Mouse (Mus musculus) heart, adult 2 months (tissue): ENCODE data around the gene Slc4a3. TPM values are rescaled to one million over a fixed set of nuclear protein-coding genes. Genes with fewer than 3 reads are reported as not detected.

Experiments used
- DNase-seq, 2 experiments: peaks; one replicate each; pipeline ENCODE4 v3.0.0; 2021
- H3K27ac ChIP-seq: fragments of 200-600 bp; 2 replicates; pipeline ENCODE4 v1.8.1; 2022
- H3K27me3 ChIP-seq: fragments of 200-500 bp; 2 replicates; pipeline ENCODE4 v1.6.1; 2012; ENCODE audit warnings: mild to moderate bottlenecking, low read length, inconsistent platforms, mixed read lengths; ENCODE audit not compliant: control insufficient read depth, insufficient read depth
- H3K36me3 ChIP-seq: fragments of 200-500 bp; 2 replicates; pipeline ENCODE4 v1.6.1; 2012; ENCODE audit warnings: low read length, inconsistent platforms; ENCODE audit not compliant: control insufficient read depth, insufficient read depth
- H3K4me1 ChIP-seq: fragments of 200-500 bp; 2 replicates; pipeline ENCODE4 v1.6.1; 2011; ENCODE audit warnings: low read length; ENCODE audit not compliant: control insufficient read depth, insufficient read depth
- H3K4me3 ChIP-seq: fragments of 200-600 bp; 2 replicates; pipeline ENCODE4 v1.8.1; 2022
- H3K79me2 ChIP-seq: fragments of 200-500 bp; replicated peaks from 2 replicates; pipeline ENCODE4 v1.6.1; 2012; ENCODE audit warnings: mild to moderate bottlenecking, inconsistent platforms, low read length, moderate library complexity, mixed read lengths; ENCODE audit not compliant: control insufficient read depth, insufficient read depth
- H3K9ac ChIP-seq: fragments of 200-500 bp; 2 replicates; pipeline ENCODE4 v1.6.1; 2012; ENCODE audit warnings: low read depth, mild to moderate bottlenecking, control low read depth, inconsistent platforms, low read length, mixed read lengths
- CTCF ChIP-seq: fragments of 200-600 bp; IDR thresholded peaks from 2 replicates; pipeline ENCODE4 v1.8.1; 2022; ENCODE audit warnings: antibody characterized with exemption, mild to moderate bottlenecking, moderate library complexity
- EP300 ChIP-seq: fragments of 200-500 bp; IDR thresholded peaks from 2 replicates; pipeline ENCODE4 v1.6.1; 2011; ENCODE audit warnings: low read depth, low read length, control low read depth; ENCODE audit not compliant: insufficient read depth
- POLR2A ChIP-seq: fragments of 200-500 bp; IDR thresholded peaks from 2 replicates; pipeline ENCODE4 v1.6.1; 2011; ENCODE audit warnings: mild to moderate bottlenecking, low read depth, low read length, control low read depth; ENCODE audit not compliant: insufficient read depth
- whole genome bisulfite sequencing: fragments of 180-500 bp; shearing (Covaris S2); methylation state at CpG from one replicate; pipeline ENCODE4 v1.1.7; 2018; 5-methylcytosine and 5-hydroxymethylcytosine counted together
- intact Hi-C: fragments of 180-260 bp; cut with DNase I; formaldehyde crosslinking; loops from one replicate; pipeline ENCODE4 v1.15.1; 2025
- polyA plus RNA-seq: library from polyadenylated mRNA; depleted of rRNA; stranded (reverse); fragments of >200 nt; gene quantifications from 2 replicates; pipeline ENCODE4 v1.2.3, GENCODE M21; 2012
- total RNA-seq, 2 experiments: library from RNA; stranded (reverse); gene quantifications; 2 replicates each; pipeline ENCODE4 v1.2.3; 2021

Slc4a3 gene
- total and polyA plus RNA-seq, 3 experiments, result 182 to 300 (median 241) TPM

DNA sequence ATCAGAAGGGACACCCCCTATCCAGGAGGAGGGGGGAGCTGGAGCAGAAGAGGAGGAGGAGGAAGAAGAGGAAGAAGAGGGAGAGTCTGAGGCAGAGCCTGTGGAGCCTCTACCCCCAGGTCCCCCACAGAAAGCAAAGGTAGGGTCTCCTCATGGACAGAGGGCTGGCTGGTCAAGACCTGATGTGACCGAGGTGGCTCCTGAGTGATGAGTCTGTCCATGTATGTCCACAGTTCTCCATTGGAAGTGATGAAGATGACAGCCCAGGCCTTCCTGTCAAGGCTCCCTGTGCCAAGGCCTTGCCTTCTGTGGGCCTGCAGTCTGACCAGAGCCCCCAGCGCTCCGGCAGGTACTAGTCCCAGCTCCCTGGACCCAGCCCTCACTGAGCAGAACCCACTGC lies 2.0 kb downstream of the Slc4a3 start:
- WGBS, result 88% methylated on average over 3 of the region's 3 CpGs
- Histone ChIP-seq H3K4me1 (peaks cover 4% of the 10 kb centered on the region), H3K9ac (no peak overlapping the region), H3K79me2 (no peaks in the 10 kb centered on the region), H3K36me3 (no peaks in the 10 kb centered on the region), H3K4me3 (no peak overlapping the region), H3K27me3 (0 out of 2 replicates have a peak, but pooled peaks cover 2% of the 10 kb centered on the region), H3K27ac (peak overlapping the region; percentile 75)
- intact Hi-C loops, result loop anchor here (2.0 to 5.0 kb wide), 2 partner anchors 41 to 49 kb away; partner anchors contain the start of genes Inha and Obsl1
- DNase-seq, result no peak
- TF ChIP-seq POLR2A, result no peak
- no peak for TF ChIP-seq EP300
- no peak for TF ChIP-seq CTCF

DNA sequence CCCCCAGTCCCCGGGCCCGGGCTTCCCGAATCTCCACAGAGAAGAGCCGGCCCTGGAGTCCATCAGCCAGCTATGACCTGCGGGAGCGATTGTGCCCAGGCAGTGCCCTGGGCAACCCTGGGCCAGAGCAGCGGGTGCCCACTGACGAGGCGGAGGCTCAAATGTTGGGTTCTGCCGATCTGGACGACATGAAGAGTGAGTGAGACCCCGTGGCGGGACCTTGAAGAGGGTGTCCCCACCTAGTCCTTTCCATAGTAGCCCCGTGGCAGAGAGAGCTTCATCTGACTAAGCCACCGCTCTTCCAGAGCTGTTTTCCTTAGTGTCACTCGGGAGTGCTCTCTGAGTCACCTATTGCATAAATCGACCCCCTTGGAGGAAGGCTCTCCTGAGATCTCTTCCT lies 2.8 kb downstream of the Slc4a3 start:
- no peaks in the 10 kb centered on the region for H3K36me3 ChIP-seq
- H3K27ac ChIP-seq, result peak overlapping the region; percentile 75
- H3K4me3 ChIP-seq, result no peak overlapping the region
- H3K4me1 ChIP-seq, result peaks cover 4% of the 10 kb centered on the region
- H3K9ac ChIP-seq, result no peak overlapping the region
- no peaks in the 10 kb centered on the region for H3K79me2 ChIP-seq
- TF ChIP-seq CTCF, result no peak
- TF ChIP-seq EP300, result no peak
- TF ChIP-seq POLR2A, result no peak
- H3K27me3 ChIP-seq, result 0 out of 2 replicates have a peak, but pooled peaks cover 2% of the 10 kb centered on the region
- intact Hi-C loops, result loop anchor here (2.0 to 5.0 kb wide), 2 partner anchors 42 to 48 kb away; partner anchors contain the start of genes Inha and Obsl1
- no peak for DNase-seq
- WGBS, result 69% methylated on average over 17 of the region's 17 CpGs

GRCm38 (mm10) chr1:75549289-75550279 lies 3.5 kb downstream of the Slc4a3 start:
- Histone ChIP-seq H3K4me3 (peak overlapping the region; percentile 33), H3K4me1 (peaks cover 4% of the 10 kb centered on the region), H3K9ac (peak overlapping the region; percentile 52), H3K27me3 (0 out of 2 replicates have a peak, but pooled peaks cover 2% of the 10 kb centered on the region), H3K79me2 (no peaks in the 10 kb centered on the region), H3K36me3 (no peaks in the 10 kb centered on the region), H3K27ac (peak overlapping the region; percentile 95)
- peak; percentile 34 for TF ChIP-seq CTCF
- peak; percentile 96 for TF ChIP-seq EP300
- TF ChIP-seq POLR2A, result no peak; the same call in 1 of the 2 replicates
- intact Hi-C loops, result loop anchor here (2.0 to 5.0 kb wide), 2 partner anchors 42 to 47 kb away; partner anchors contain the start of genes Inha and Obsl1
- peak; percentile 67 to 84 for DNase-seq
- 37% methylated on average over 17 of the region's 17 CpGs for WGBS

DNA sequence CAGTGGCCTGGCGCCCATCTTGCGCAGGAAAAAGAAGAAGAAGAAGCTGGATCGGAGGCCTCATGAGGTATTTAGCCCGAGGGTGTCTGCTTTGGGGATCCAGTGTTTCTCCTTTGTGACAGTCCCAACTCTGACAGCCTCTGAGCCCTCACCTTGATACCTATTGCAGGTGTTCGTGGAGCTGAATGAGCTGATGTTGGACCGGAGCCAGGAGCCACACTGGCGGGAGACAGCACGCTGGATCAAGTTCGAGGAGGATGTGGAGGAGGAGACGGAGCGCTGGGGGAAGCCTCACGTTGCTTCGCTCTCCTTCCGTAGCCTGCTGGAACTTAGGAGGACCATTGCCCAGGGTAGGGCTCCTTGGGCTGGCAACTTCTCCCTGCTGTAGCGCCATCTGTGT lies 4.5 kb downstream of the Slc4a3 start:
- no peak for DNase-seq
- H3K4me1 ChIP-seq, result peaks cover 4% of the 10 kb centered on the region

GRCm38 (mm10) chr1:75555680-75556079 lies 9.6 kb downstream of the Slc4a3 start:
- no peaks in the 10 kb centered on the region for H3K27me3 ChIP-seq
- H3K4me3 ChIP-seq, result no peak overlapping the region
- no peak for TF ChIP-seq POLR2A
- no peak for TF ChIP-seq EP300
- TF ChIP-seq CTCF, result no peak
- DNase-seq, result no peak
- no peak overlapping the region for H3K9ac ChIP-seq
- intact Hi-C loops, result loop anchor here (5.0 kb wide), 1 partner anchor 78 kb away; the partner anchor contains the start of genes Chpf and Tmem198
- WGBS, result 64% methylated on average over 7 of the region's 7 CpGs
- no peaks in the 10 kb centered on the region for H3K79me2 ChIP-seq
- H3K4me1 ChIP-seq, result peaks cover 3% of the 10 kb centered on the region; the same call in 1 of the 2 replicates
- H3K27ac ChIP-seq, result peak overlapping the region; percentile 33; the same call in 1 of the 2 replicates
- H3K36me3 ChIP-seq, result no peaks in the 10 kb centered on the region

More for the DNA sequence above, 4.5 kb downstream of the Slc4a3 start:
- H3K36me3 ChIP-seq, result no peaks in the 10 kb centered on the region
- TF ChIP-seq EP300 (no peak), CTCF (no peak), POLR2A (no peak)
- peak overlapping the region; percentile 52 for H3K9ac ChIP-seq
- WGBS, result 63% methylated on average over 15 of the region's 15 CpGs
- H3K27ac ChIP-seq, result peak overlapping the region; percentile 95
- H3K79me2 ChIP-seq, result no peaks in the 10 kb centered on the region
- intact Hi-C loops, result no loop called here
- 0 out of 2 replicates have a peak, but pooled peaks cover 2% of the 10 kb centered on the region for H3K27me3 ChIP-seq
- peak overlapping the region; percentile 33 for H3K4me3 ChIP-seq
